Mouse (Mus musculus): ENCODE measurements around the gene Fyco1. TPM values are rescaled to one million over a fixed set of nuclear protein-coding genes. Genes with fewer than 3 reads are reported as not detected.
A peak's percentile ranks its signal among the peaks of the same experiment; 100 is the strongest.

Gene Fyco1
- polyA plus RNA-seq, 1 experiment, result 10.3 TPM

GRCm38 (mm10) chr9:123849976-123850695 is 1.6 kb downstream of the Fyco1 start:
- H3K4me1 ChIP-seq (ENCODE audit: control insufficient read depth, insufficient read depth, low read length), result peaks cover 1% of the 10 kb centered on the region
- H3K27me3 ChIP-seq (ENCODE audit: control insufficient read depth, insufficient read depth, low read length, poor library complexity, severe bottlenecking), result no peaks in the 10 kb centered on the region
- H3K4me3 ChIP-seq (ENCODE audit: low read depth, low read length), result no peak overlapping the region
- no peaks in the 10 kb centered on the region for H3K9me3 ChIP-seq (replicated peaks; ENCODE audit: control insufficient read depth, insufficient read depth, low read length, poor library complexity, severe bottlenecking)
- H3K9ac ChIP-seq (ENCODE audit: low read depth, poor library complexity, severe bottlenecking), result 0 out of 2 replicates have a peak overlapping the region, but pooled peaks have one; percentile 72
- H3K36me3 ChIP-seq (ENCODE audit: control insufficient read depth, insufficient read depth, low read length, poor library complexity, severe bottlenecking), result no peaks in the 10 kb centered on the region
- H3K27ac ChIP-seq (ENCODE audit: insufficient read depth, low read length), result no peak overlapping the region
- no peak for TF ChIP-seq EP300 (IDR thresholded peaks at IDR 0.05; ENCODE audit: insufficient read depth, low read depth, low read length)
- no peak for TF ChIP-seq POLR2A (IDR thresholded peaks at IDR 0.05; ENCODE audit: insufficient read depth, low read length)
- TF ChIP-seq CTCF (IDR thresholded peaks at IDR 0.05; ENCODE audit: low read depth, low read length), result no peak

GRCm38 (mm10) chr9:123846490-123846889 is 5.2 kb downstream of the Fyco1 start:
- no peaks in the 10 kb centered on the region for H3K27me3 ChIP-seq (ENCODE audit: control insufficient read depth, insufficient read depth, low read length, poor library complexity, severe bottlenecking)
- H3K4me1 ChIP-seq (ENCODE audit: control insufficient read depth, insufficient read depth, low read length), result peaks cover 1% of the 10 kb centered on the region
- no peak overlapping the region for H3K4me3 ChIP-seq (ENCODE audit: low read depth, low read length)
- H3K9me3 ChIP-seq (replicated peaks; ENCODE audit: control insufficient read depth, insufficient read depth, low read length, poor library complexity, severe bottlenecking), result no peaks in the 10 kb centered on the region
- no peaks in the 10 kb centered on the region for H3K36me3 ChIP-seq (ENCODE audit: control insufficient read depth, insufficient read depth, low read length, poor library complexity, severe bottlenecking)
- TF ChIP-seq EP300 (IDR thresholded peaks at IDR 0.05; ENCODE audit: insufficient read depth, low read depth, low read length) (no peak), CTCF (IDR thresholded peaks at IDR 0.05; ENCODE audit: low read depth, low read length) (no peak), POLR2A (IDR thresholded peaks at IDR 0.05; ENCODE audit: insufficient read depth, low read length) (no peak)
- H3K27ac ChIP-seq (ENCODE audit: insufficient read depth, low read length), result no peak overlapping the region
- H3K9ac ChIP-seq (ENCODE audit: low read depth, poor library complexity, severe bottlenecking), result no peak overlapping the region

GRCm38 (mm10) chr9:123845120-123845519 is 6.6 kb downstream of the Fyco1 start:
- no peak overlapping the region for H3K4me3 ChIP-seq (ENCODE audit: low read depth, low read length)
- H3K9ac ChIP-seq (ENCODE audit: low read depth, poor library complexity, severe bottlenecking), result no peak overlapping the region
- TF ChIP-seq EP300 (IDR thresholded peaks at IDR 0.05; ENCODE audit: insufficient read depth, low read depth, low read length), result no peak
- TF ChIP-seq CTCF (IDR thresholded peaks at IDR 0.05; ENCODE audit: low read depth, low read length), result no peak
- TF ChIP-seq POLR2A (IDR thresholded peaks at IDR 0.05; ENCODE audit: insufficient read depth, low read length), result no peak
- no peaks in the 10 kb centered on the region for H3K27me3 ChIP-seq (ENCODE audit: control insufficient read depth, insufficient read depth, low read length, poor library complexity, severe bottlenecking)
- H3K36me3 ChIP-seq (ENCODE audit: control insufficient read depth, insufficient read depth, low read length, poor library complexity, severe bottlenecking), result no peaks in the 10 kb centered on the region
- no peaks in the 10 kb centered on the region for H3K4me1 ChIP-seq (ENCODE audit: control insufficient read depth, insufficient read depth, low read length)
- no peak overlapping the region for H3K27ac ChIP-seq (ENCODE audit: insufficient read depth, low read length)
- H3K9me3 ChIP-seq (replicated peaks; ENCODE audit: control insufficient read depth, insufficient read depth, low read length, poor library complexity, severe bottlenecking), result no peaks in the 10 kb centered on the region

GRCm38 (mm10) chr9:123844468-123844867 is 7.2 kb downstream of the Fyco1 start:
- no peaks in the 10 kb centered on the region for H3K4me1 ChIP-seq (ENCODE audit: control insufficient read depth, insufficient read depth, low read length)
- TF ChIP-seq EP300 (IDR thresholded peaks at IDR 0.05; ENCODE audit: insufficient read depth, low read depth, low read length), result no peak
- TF ChIP-seq POLR2A (IDR thresholded peaks at IDR 0.05; ENCODE audit: insufficient read depth, low read length), result no peak
- TF ChIP-seq CTCF (IDR thresholded peaks at IDR 0.05; ENCODE audit: low read depth, low read length), result no peak
- no peaks in the 10 kb centered on the region for H3K9me3 ChIP-seq (replicated peaks; ENCODE audit: control insufficient read depth, insufficient read depth, low read length, poor library complexity, severe bottlenecking)
- H3K27ac ChIP-seq (ENCODE audit: insufficient read depth, low read length), result no peak overlapping the region
- no peaks in the 10 kb centered on the region for H3K36me3 ChIP-seq (ENCODE audit: control insufficient read depth, insufficient read depth, low read length, poor library complexity, severe bottlenecking)
- H3K4me3 ChIP-seq (ENCODE audit: low read depth, low read length), result no peak overlapping the region
- no peak overlapping the region for H3K9ac ChIP-seq (ENCODE audit: low read depth, poor library complexity, severe bottlenecking)
- no peaks in the 10 kb centered on the region for H3K27me3 ChIP-seq (ENCODE audit: control insufficient read depth, insufficient read depth, low read length, poor library complexity, severe bottlenecking)

GRCm38 (mm10) chr9:123840243-123840642 is 11.5 kb downstream of the Fyco1 start:
- no peak overlapping the region for H3K4me3 ChIP-seq (ENCODE audit: low read depth, low read length)
- no peak overlapping the region for H3K27ac ChIP-seq (ENCODE audit: insufficient read depth, low read length)
- H3K36me3 ChIP-seq (ENCODE audit: control insufficient read depth, insufficient read depth, low read length, poor library complexity, severe bottlenecking), result peaks cover 4% of the 10 kb centered on the region
- no peak for TF ChIP-seq EP300 (IDR thresholded peaks at IDR 0.05; ENCODE audit: insufficient read depth, low read depth, low read length)
- TF ChIP-seq CTCF (IDR thresholded peaks at IDR 0.05; ENCODE audit: low read depth, low read length), result no peak
- TF ChIP-seq POLR2A (IDR thresholded peaks at IDR 0.05; ENCODE audit: insufficient read depth, low read length), result no peak
- H3K4me1 ChIP-seq (ENCODE audit: control insufficient read depth, insufficient read depth, low read length), result no peaks in the 10 kb centered on the region
- H3K9me3 ChIP-seq (replicated peaks; ENCODE audit: control insufficient read depth, insufficient read depth, low read length, poor library complexity, severe bottlenecking), result no peaks in the 10 kb centered on the region
- no peaks in the 10 kb centered on the region for H3K27me3 ChIP-seq (ENCODE audit: control insufficient read depth, insufficient read depth, low read length, poor library complexity, severe bottlenecking)
- H3K9ac ChIP-seq (ENCODE audit: low read depth, poor library complexity, severe bottlenecking), result no peak overlapping the region

GRCm38 (mm10) chr9:123835851-123836250 is 15.8 kb downstream of the Fyco1 start:
- Histone ChIP-seq H3K4me1 (ENCODE audit: control insufficient read depth, insufficient read depth, low read length) (no peaks in the 10 kb centered on the region), H3K9me3 (replicated peaks; ENCODE audit: control insufficient read depth, insufficient read depth, low read length, poor library complexity, severe bottlenecking) (no peaks in the 10 kb centered on the region), H3K36me3 (ENCODE audit: control insufficient read depth, insufficient read depth, low read length, poor library complexity, severe bottlenecking) (peaks cover 4% of the 10 kb centered on the region), H3K9ac (ENCODE audit: low read depth, poor library complexity, severe bottlenecking) (no peak overlapping the region), H3K27ac (ENCODE audit: insufficient read depth, low read length) (no peak overlapping the region), H3K4me3 (ENCODE audit: low read depth, low read length) (no peak overlapping the region), H3K27me3 (ENCODE audit: control insufficient read depth, insufficient read depth, low read length, poor library complexity, severe bottlenecking) (no peaks in the 10 kb centered on the region)
- TF ChIP-seq CTCF (IDR thresholded peaks at IDR 0.05; ENCODE audit: low read depth, low read length), result no peak
- no peak for TF ChIP-seq POLR2A (IDR thresholded peaks at IDR 0.05; ENCODE audit: insufficient read depth, low read length)
- TF ChIP-seq EP300 (IDR thresholded peaks at IDR 0.05; ENCODE audit: insufficient read depth, low read depth, low read length), result no peak

Data from ES-Bruce4 (cell line).